Mouse (Mus musculus): ENCODE results near the gene Ccser1.

GRCm38 (mm10) chr6:61730088-61730880, 550.2 kb downstream of the Ccser1 start:
- TF ChIP-seq POLR2A (IDR thresholded peaks at IDR 0.05; ENCODE audit: borderline replicate concordance, low read depth, low read length) (no peak), CTCF (IDR thresholded peaks at IDR 0.05; ENCODE audit: low read depth, low read length) (no peak)

Measured in bone marrow macrophage, adult 2 months (primary cell).